In the genomic region with DNA sequence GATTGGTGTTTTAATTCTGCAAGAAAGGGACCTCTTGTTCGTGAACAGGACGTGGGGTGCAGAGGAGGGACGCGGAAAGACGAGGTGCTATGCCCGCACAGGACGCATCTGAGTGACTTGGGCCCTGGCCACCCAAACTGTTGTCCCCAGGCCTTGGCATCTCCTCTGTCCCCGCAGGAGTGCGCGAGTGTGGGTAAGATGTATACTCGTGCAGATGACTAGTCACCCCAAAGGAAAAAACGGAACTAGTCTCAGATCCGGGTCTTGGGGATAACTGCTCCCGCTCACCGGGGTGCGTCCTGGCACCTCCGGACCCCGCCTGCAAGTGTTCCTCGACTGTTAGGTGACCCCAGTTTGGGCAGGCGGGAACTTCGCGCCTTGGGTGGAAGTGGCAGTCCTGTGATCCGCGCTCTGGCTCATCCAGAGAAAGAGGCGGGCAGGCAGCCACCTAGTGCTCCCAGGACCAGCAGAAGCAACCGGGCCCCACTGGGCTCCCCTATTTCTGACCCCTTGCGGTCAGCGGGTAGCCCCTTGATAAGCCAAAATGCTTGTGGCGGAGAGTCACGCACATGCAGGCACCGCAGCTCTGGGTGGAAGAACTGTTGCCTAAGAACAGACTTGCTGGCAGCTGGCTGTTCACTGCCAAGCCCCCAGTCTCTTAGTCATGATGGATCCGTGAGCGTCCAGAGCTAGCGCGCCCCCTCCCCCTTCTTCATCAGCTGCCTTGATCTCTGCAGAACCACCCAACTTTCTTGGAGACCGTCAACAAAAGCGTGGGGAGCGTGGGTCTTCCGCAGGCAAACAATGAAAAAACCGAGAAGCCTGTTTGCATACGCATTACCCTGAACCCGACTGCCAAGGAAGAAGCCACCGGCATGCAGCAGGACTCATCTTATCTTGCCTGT, we compare ENCODE assay signal across 8 mouse cellular contexts.
DNase-seq lines count a peak whose midpoint lies in the region; ATAC-seq and TF ChIP-seq lines count a peak whose summit lies in the region.

No protein-coding gene starts in this region.

- H3K4me3 ChIP-seq in kidney, embryonic 16.5 days (ENCODE audit: low read length) = peak overlapping the region; percentile 37
- H3K4me3 ChIP-seq in forebrain, embryonic 16.5 days (replicated peaks; ENCODE audit: low read length) = peak overlapping the region; percentile 46
- no peak overlapping the region for H3K4me3 ChIP-seq in myocyte

- H3K79me2 ChIP-seq in myocyte (ENCODE audit: control insufficient read depth, insufficient read depth) = no peaks in the 10 kb centered on the region

- under 1% methylated on average over 43 of the region's 43 CpGs for WGBS in kidney, embryonic 16.5 days
- WGBS in forebrain, embryonic 16.5 days = 1% methylated on average over 43 of the region's 43 CpGs

- TF ChIP-seq POLR2A in myocyte (IDR thresholded peaks at IDR 0.05; ENCODE audit: insufficient read length, low read depth) = no peak

- H3K4me1 ChIP-seq in kidney, embryonic 16.5 days (ENCODE audit: insufficient read depth, low read length) = peaks cover 14% of the 10 kb centered on the region
- peaks cover 18% of the 10 kb centered on the region for H3K4me1 ChIP-seq in forebrain, embryonic 16.5 days (replicated peaks; ENCODE audit: control insufficient read depth, insufficient read depth, low read length)

- H3K9ac ChIP-seq in kidney, embryonic 16.5 days (replicated peaks; ENCODE audit: low read length) = peak overlapping the region; percentile 40
- H3K9ac ChIP-seq in forebrain, embryonic 16.5 days (replicated peaks; ENCODE audit: low read depth, low read length) = peak overlapping the region; percentile 54

- peak overlapping the region; percentile 59 for H3K4me2 ChIP-seq in kidney, embryonic 16.5 days (replicated peaks; ENCODE audit: low read depth, low read length)
- peak overlapping the region; percentile 95 for H3K4me2 ChIP-seq in forebrain, embryonic 16.5 days (ENCODE audit: low read length)
- H3K4me2 ChIP-seq in myocyte (ENCODE audit: low read depth) = peak overlapping the region; percentile 60

- 0 out of 2 replicates have a peak, but pooled peaks have one; percentile 39 for ATAC-seq in kidney, embryonic 16.5 days (ENCODE audit: low FRiP score, low TSS enrichment)
- ATAC-seq in forebrain, embryonic 16.5 days = peak; percentile 84

- no peaks in the 10 kb centered on the region for H3K9me3 ChIP-seq in kidney, embryonic 16.5 days (ENCODE audit: low read length)
- no peaks in the 10 kb centered on the region for H3K9me3 ChIP-seq in forebrain, embryonic 16.5 days (ENCODE audit: control insufficient read depth, low read length)

- no peak overlapping the region for H3K27ac ChIP-seq in kidney, embryonic 16.5 days (ENCODE audit: low read length)
- H3K27ac ChIP-seq in forebrain, embryonic 16.5 days (ENCODE audit: low read length) = no peak overlapping the region

- H3K36me3 ChIP-seq in kidney, embryonic 16.5 days (ENCODE audit: insufficient read depth, low read length) = no peaks in the 10 kb centered on the region
- no peaks in the 10 kb centered on the region for H3K36me3 ChIP-seq in forebrain, embryonic 16.5 days (ENCODE audit: control insufficient read depth, insufficient read depth)
- H3K36me3 ChIP-seq in myocyte (ENCODE audit: control insufficient read depth, insufficient read depth) = no peaks in the 10 kb centered on the region

- no peak for DNase-seq in kidney, postnatal 25 days
- DNase-seq in adrenal gland, postnatal 36 days = peak; percentile 7 to 14
- peak; percentile 9 to 17 for DNase-seq in left cerebral cortex, postnatal 25 days (ENCODE audit: low spot score in 2 of 2)
- no peak for DNase-seq in thymus, postnatal 36 days
- no peak for DNase-seq in thymus, postnatal 14 days

- H3K27me3 ChIP-seq in kidney, embryonic 16.5 days (ENCODE audit: insufficient read depth, low read length) = peaks cover 50% of the 10 kb centered on the region
- H3K27me3 ChIP-seq in forebrain, embryonic 16.5 days (replicated peaks; ENCODE audit: control insufficient read depth, insufficient read depth, low read length) = peaks cover 3% of the 10 kb centered on the region; the same call in 1 of the 2 replicates
- H3K27me3 ChIP-seq in myocyte (ENCODE audit: control insufficient read depth, insufficient read depth, insufficient read length) = no peaks in the 10 kb centered on the region

- intact Hi-C loops in left cerebral cortex, postnatal 25 days (cut with DNase I) = no loop called here

- no peak overlapping the region for H3ac ChIP-seq in myocyte (ENCODE audit: control insufficient read depth, insufficient read length)

TF ChIP-seq in myocyte, 11 proteins besides CTCF, POLR2A, EP300 and RAD21:
- peak in 1 of 3 experiments; percentile 33 for TF ChIP-seq MYOG (IDR thresholded peaks at IDR 0.05; ENCODE audit: control insufficient read depth in 1 of 3, insufficient read depth in 1 of 3, insufficient read length in 2 of 3, low read depth in 2 of 3)
- no peak for TF ChIP-seq SRF (IDR thresholded peaks at IDR 0.05; ENCODE audit: control insufficient read depth, insufficient read length, low read depth)
- no peak for TF ChIP-seq POLR2AphosphoS2 (IDR thresholded peaks at IDR 0.05; ENCODE audit: insufficient read length, low read depth)
- TF ChIP-seq MYOD1 (IDR thresholded peaks at IDR 0.05; ENCODE audit: control insufficient read depth in 1 of 3, insufficient read length in 2 of 3, low read depth in 2 of 3) = peak in 2 of 3 experiments; percentile 29 to 30
- 0 out of 2 replicates have a peak, but pooled peaks have one; percentile 29 for TF ChIP-seq CEBPB (IDR thresholded peaks at IDR 0.05; ENCODE audit: insufficient read depth, poor library complexity, severe bottlenecking)

Comparison
In these comparisons a context has a peak if more than half of its experiments do, and no peak if none do; other contexts are left out.
1. DNase-seq: peak in adrenal gland, postnatal 36 days (2 of 2) and left cerebral cortex, postnatal 25 days (2 of 2); none in kidney, postnatal 25 days (0 of 2), thymus, postnatal 36 days (0 of 2) and thymus, postnatal 14 days (single experiment).
2. Peak in every context shown above with its lines, with median percentiles within 50 percentile points of each other: H3K4me2 ChIP-seq.